Mouse (Mus musculus) WW6 (cell line): ENCODE data around the gene Msrb1.
"Not testable (repeated sequence)": the region's sequence is repeated elsewhere in the genome, so short reads cannot be mapped to it uniquely, and the experiment has no call there.

ENCODE experiments used
- DNase-seq: peaks from one replicate; pipeline ENCODE4 v3.0.0-alpha.2; 2013; ENCODE audit warnings: low read depth, low spot score

The Msrb1 gene

GRCm38 (mm10) chr17:24736330-24737051, at the start of gene Msrb1:
TSS of gene Msrb1 (plus strand) at chr17:24736642.
- DNase-seq, result peak; percentile 97

GRCm38 (mm10) chr17:24687146-24687595, 49.3 kb upstream of the Msrb1 start:
- no peak for DNase-seq

DNA sequence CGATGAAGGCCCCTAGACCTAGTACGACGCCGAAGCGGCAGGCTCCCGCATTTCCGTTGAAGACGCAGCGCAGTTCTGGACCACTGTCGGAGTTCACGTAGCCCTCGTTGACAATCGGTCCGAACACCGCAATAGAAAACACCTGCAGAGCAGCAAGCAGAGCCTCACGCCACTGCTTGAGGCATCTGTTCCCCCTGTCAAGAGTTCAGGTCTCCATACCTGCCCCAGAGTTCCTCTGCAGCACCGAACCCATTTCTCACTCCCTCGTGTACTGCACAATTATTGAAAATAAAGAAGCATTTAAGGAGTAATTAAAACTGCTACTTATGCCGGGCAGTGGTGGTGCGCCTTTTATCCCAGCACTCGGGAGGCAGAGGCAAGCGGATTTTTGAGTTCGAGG, 48.8 kb upstream of the Msrb1 start:
- DNase-seq, result no peak

GRCm38 (mm10) chr17:24689251-24690081, 47.0 kb upstream of the Msrb1 start, which contains the start of gene Syngr3:
TSS of gene Syngr3 (minus strand) at chr17:24689955.
- no peak for DNase-seq

- no peak for DNase-seq
Observed at GRCm38 (mm10) chr17:24692385-24692784, 44.1 kb upstream of the Msrb1 start.

- DNase-seq, result no peak
Observed at GRCm38 (mm10) chr17:24695326-24696010, 41.0 kb upstream of the Msrb1 start.

DNA sequence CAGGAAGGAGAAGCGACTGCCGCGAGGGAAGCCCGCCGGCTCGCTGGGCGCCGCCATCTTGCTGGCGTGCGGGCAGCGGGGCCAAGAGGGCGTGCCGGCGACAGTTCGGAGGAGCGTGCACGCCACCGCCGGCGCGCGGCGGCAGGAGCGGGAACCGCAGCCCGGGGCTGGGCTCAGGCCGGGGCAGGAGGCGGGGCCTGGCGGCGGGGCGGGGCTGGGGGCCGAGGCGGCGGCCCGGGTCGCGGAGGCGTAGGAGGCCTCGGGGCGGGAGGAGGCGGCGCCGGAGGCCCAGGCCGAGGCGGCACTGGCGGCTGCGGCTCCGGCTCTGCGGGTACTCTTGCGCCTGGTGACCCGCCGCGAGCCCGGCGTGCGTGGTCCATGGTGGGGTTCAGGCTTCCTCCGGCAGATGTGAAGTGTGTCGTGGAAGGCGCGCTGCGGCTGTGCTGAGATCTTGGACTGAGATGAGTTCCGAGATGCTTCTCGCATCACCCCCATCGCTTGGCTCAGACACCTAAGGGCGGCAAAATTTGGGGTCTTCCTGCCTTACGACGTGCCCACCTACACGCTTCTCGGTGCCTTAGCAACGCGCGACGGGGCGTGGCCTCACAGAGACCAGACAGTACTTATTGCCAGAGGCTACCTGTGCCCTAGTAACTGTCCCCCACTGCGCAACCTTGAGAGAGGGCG, 40.3 kb upstream of the Msrb1 start, which contains the start of the genes Gfer and Noxo1:
Gene Gfer (minus strand): TSS at position 146 of the 687 bp plus-strand sequence.
Gene Noxo1 (plus strand): TSS at position 224 of the 687 bp plus-strand sequence.
- DNase-seq, result no peak

DNA sequence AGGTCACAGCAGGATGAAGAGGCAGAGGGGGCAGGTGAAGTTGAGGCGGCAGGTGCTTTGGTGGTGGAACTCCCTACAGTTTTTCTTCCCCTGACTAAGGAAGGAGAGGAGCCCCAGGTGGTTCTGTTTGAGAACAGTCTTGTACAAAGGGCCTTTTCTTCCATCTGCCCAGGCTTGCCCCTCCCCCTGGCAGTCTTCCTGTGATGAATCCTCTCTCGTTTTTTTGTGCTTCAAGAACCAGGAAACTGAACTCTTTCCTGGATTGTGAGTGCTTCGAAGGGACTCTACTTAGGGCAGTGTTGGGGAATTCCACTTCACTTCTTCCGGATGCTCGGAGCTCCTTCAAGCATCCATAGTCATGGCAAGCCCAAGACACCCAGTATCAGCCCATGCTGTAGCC, 38.5 kb upstream of the Msrb1 start:
- no peak for DNase-seq

DNA sequence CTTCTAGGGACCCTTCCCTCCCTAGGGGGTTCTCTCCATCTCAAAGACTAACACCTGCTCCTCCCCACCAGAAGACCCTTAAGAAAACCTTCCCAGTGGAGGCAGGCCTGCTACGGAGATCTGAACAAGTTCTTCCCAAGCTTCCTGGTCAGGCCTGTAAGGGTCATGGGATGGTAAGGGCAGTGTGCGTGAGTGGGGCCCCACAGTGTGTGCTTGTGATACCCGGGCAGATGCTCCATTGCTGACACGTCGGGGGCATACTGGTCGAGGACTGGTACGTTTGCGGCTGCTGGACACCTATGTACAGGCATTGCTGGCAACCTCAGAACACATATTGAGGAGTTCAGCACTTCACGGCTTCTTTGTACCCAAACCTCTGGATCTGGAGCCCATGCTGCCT, 37.7 kb upstream of the Msrb1 start:
- DNase-seq, result no peak

GRCm38 (mm10) chr17:24699473-24699872, 37.0 kb upstream of the Msrb1 start:
- DNase-seq, result no peak

- DNase-seq, result no peak
Observed at GRCm38 (mm10) chr17:24701251-24701650, 35.2 kb upstream of the Msrb1 start.

DNA sequence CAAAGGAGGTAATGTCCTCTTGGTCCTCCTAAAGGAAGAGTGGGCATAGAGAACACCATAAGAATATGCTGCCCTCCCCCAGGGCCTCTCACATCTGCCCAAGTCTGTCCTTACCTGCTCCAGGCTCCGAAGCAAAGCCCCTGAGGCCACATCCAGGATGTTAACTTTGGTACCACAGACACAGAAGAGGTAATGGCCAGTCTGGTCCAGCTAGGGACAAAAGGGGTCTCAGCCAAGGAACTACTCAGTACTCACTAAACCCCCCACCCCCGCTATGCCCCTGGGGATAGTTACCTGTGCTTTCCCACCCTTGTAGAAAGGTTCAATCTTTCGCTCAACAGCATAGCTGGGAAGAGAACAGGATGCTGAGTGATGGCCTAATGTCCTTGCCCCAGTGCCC, 30.6 kb upstream of the Msrb1 start:
- DNase-seq, result no peak

DNA sequence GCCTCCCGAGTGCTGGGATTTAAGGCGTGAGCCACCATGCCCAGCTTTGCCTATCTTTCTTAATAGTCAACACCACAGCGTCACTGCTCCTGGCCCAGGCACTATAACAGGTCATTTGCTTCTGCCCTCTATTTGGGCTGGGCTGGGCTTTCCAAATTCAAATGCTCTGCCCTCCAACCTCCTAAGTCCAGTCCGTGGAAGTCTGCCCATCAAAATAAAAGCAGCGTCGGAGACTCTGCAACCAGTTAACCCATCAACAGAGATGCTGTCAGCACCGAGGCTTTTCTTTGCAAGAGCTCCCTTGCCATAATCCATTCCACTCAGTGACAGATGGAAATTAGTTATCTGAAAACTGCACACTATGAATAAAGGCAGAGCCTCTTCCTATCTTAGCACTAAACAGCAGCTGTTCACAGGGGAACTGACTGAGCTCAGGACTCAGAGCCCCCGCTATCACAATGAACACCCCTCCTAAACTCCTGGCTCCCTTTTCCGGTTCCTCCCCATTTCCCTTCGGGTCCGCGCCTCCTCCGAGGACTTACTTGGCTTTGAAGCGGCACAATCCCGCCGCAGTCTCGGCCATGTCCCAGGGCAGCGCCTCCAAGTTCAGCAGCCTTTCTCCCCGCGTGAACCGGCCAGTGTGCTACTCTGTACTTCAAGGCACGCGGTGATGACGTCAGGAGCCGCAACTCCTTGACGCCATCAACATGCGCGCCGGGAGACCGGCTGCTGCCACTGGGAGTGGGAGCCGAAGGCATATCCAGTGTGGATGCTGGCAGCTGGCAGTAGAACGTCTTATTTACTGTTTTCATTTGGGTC, 29.3 kb upstream of the Msrb1 start, which contains the start of gene Tbl3:
Gene Tbl3 (minus strand): TSS at position 679 of the 819 bp plus-strand sequence.
- no peak for DNase-seq

DNA sequence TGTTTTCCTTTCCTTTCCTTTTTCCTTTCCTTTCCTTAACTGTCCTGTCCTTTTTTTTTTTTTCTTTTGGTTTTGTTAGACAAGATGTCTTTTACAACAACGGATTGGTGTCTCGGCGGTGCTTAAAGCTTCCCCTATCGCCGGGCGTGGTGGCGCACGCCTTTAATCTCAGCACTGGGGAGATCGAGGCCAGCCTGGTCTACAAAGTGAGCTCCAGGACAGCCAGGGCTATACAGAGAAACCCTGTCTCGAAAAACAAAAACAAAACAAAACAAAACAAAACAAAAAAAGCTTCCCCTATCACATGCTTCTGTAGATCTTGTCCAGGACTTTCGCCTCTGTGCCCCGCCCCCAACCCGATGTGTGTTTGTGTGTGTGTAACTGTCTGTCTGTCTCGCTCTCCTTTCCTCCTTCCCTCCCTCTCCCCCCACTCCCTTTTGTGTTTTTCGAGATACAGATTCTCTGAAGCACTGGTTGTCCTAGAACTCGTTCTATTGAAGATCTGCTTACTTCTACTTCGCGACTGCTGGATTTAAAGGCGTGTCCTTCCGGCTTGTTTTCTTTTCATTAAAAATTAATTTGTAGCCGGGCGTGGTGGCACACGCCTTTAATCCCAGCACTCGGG, 28.5 kb upstream of the Msrb1 start:
- DNase-seq, result no peak

- DNase-seq, result no peak
Observed at GRCm38 (mm10) chr17:24708646-24709045, 27.8 kb upstream of the Msrb1 start.

- DNase-seq, result no peak
Observed at GRCm38 (mm10) chr17:24715556-24715955, 20.9 kb upstream of the Msrb1 start.

DNA sequence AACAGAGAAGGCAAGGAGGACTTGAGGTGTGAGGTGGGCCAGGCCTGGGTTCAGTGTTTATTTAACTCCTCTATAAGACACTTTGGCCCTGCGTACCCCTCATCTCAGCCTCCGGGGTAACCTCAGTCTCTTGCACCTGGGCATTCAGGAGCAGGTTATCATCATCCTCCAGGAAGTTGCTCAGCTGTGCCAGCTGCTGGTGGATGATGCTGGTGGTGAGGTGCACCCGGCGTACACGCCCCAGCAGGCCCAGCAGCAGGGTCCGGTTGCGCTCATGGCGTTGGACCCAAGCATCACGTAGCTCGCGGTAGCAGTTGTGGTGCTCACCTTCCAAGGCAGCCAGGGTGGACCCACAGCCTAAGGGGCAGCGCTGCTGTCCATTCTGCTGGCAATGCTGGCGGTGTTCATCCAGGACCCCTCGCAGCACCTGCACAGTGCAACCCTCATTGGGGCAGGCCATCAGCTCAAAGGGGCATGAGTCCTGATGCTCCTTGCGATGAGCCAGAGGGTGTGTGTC, 20.2 kb upstream of the Msrb1 start:
- no peak for DNase-seq

GRCm38 (mm10) chr17:24717943-24718342, 18.5 kb upstream of the Msrb1 start, which contains the start of the genes Rnf151 and Rps2:
TSS of gene Rnf151 (minus strand) at chr17:24718063.
TSS of gene Rps2 (plus strand) at chr17:24718116.
- DNase-seq, result no peak

GRCm38 (mm10) chr17:24718938-24719337, 17.5 kb upstream of the Msrb1 start:
- DNase-seq, result not testable (repeated sequence)
